Mouse (Mus musculus) lung, postnatal 36 days (tissue): ENCODE measurements around the gene Spred2.

Source experiments
- DNase-seq: peaks from one replicate; pipeline ENCODE4 v3.0.0; 2022; ENCODE audit warnings: mixed read lengths

The Spred2 gene

DNA sequence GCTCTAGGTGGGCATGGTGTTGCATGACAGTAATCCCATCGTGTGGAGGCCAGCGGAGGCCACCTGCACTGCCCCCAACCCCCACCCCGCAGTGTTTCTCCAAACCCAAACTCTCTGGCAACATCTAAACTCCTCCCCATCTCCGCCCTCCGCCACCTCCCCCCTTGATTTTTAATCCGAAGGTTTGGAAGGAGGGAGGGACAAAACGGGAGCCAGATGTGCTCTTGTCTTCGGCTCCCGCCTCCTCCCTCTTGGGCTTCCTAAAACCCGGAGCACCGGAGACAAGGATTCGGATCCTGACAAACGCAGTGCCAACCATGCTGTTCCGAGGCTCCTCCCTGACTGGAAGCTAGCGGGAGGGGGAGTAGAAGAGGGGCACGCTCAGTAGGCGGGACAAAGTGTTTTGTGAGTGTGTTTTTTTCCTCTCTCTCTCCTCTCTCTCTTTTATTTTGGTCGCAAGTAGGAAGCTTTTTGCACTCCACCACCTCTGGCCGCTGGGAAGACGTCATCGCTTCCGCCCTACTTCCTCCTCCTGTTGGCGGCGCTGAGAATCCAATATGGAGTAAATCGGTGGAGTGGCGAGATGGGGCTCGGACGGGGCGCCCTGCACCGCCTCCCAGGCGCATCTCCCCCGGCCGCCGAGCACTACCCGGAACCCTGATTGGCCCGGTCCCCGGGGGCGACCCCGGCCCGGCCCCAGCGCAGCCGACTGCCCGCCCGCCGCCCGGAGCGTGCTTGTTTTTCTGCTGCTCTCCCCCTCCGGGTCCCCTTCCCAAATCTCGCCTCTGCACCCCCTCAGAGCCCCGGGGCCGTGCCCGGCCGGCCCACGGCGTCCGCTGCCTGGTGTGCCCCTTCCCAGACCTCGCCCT is at the start of gene Spred2:
Gene Spred2 (plus strand): TSS at position 488 of the 869 bp plus-strand sequence.
- DNase-seq, result peak; percentile 94

DNA sequence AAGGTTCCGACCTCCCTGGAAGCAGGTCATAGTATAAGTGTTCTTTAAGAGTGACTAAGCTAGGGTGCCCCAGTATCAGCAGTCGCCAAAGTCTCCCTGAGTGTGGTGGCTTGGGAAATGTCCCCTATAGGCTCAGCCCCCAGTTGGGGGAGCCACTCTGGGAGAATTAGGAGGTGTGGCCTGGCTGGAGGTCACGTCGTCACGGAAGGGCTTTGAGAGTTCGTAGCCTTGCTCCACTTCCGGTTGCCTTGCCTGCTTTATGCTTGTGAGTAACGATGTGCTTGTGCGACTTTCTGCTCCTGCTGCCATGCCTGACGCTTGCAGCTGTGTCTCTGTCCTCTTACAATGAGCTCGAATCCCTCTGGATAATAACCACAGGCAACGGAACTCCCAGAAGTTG is 48.6 kb upstream of the Spred2 start:
- DNase-seq, result no peak

DNA sequence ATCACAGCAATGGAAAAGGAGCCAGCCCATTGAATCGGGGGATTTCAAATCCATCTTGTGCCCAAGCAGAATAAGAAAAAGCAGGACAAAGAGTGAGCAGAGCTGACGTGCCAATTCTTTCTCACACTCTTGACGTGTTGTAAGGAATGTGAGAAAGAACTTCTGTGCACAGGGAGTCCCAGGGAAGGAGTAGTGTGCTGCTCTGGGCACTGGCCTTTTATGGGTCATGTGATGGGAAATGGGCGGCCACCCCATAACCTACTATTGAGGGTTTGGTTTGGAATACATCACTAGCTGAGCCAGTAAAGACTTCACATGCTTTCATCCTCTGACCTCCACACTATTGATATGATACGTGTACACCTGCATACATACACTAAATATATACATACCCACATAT is 48.2 kb upstream of the Spred2 start:
- no peak for DNase-seq

GRCm38 (mm10) chr11:19877239-19877915 is 46.8 kb upstream of the Spred2 start:
- no peak for DNase-seq

GRCm38 (mm10) chr11:19881342-19881741 is 42.8 kb upstream of the Spred2 start:
- DNase-seq, result no peak

DNA sequence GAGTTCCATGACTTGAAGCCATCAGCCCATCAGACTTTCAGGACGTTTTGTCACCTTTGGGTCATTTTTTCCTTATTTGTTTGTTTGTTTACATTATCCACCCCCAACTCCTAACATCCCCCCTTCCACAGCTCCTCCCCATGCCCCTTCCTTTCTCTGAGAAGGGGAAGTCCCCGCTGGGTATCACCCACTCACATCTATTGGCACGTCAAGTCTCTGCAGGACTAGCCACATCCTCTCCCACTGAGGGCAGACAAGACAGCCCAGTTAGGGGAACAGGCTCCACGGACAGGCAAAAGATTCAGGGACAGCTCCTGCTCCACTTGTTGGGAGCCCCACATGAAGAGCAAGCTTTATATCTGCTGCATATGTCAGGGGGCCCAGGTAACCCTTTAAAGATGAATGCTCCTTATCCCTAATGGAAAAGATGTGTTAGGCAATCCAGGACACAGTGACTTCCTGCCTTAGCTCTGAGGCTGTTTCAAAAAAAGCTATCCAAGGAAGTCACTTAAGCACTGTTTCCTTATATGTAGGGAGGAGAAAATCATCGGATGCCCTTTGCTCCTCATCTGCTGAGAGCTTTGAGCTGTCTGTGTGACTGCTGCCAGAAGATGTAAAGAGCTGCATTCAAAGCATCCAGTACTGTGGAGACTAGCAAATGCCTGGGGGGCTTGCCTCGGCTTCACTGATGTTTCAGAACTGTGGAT is 33.3 kb upstream of the Spred2 start:
- no peak for DNase-seq

GRCm38 (mm10) chr11:19893233-19893632 is 30.9 kb upstream of the Spred2 start:
- no peak for DNase-seq

GRCm38 (mm10) chr11:19899621-19900020 is 24.6 kb upstream of the Spred2 start:
- DNase-seq, result no peak

DNA sequence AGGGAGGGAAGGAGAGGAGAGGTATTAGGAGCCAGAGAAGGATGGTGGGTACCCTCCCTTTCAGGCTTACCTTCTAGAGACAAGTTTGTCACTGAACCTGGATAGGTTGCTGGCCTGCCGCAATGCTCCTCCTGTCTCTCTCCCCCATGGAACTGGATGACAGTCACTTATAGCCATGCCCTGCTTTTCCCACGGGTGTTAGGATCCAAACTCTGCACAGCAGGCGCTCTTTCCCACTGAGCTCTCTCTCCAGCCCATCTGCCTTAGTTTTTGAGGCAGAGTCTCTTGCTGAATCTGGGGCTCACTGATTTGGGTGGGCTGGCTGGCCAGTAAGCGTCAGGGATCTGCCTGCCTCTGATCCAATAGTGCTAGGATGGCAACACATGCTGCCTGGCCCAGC is 23.5 kb upstream of the Spred2 start:
- no peak for DNase-seq

DNA sequence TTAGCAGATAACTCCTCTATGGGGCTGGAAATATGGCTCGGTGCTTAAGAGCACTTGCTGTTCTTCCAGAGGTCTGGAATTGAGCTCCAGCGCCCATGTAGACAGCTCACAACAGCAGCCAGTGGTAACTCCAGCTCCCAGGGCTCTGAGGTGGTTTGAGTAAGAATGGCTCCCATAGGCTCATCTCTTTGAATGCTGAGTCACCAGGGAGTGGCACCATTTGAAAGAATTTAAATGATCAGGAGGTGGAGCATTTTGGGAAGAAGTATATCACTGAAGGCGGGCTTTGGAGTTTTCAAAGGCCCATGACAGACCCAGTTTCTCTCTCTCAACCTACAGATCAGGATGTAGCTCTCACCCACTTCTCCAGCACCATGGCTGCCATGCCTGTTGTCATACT is 13.0 kb upstream of the Spred2 start:
- DNase-seq, result no peak

DNA sequence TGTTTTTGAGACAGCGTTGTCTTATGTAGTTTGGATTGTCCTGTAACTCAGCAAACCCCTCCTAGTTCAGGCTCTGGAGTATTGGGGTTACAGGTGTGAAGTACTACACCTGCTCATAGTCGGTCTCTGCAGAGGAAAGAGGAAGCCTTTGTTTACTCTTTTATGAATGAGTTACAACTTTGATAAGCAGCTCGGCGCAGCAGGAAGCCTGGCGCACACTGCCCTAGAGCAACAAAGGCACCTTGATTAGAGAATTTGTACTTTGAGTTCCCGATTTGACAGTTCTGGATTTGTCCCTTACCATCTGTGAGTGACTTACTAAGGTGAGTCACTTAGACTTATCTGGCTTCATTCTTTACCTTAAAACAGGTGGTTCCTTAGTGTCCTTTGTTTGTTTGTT is 12.0 kb upstream of the Spred2 start:
- DNase-seq, result no peak

DNA sequence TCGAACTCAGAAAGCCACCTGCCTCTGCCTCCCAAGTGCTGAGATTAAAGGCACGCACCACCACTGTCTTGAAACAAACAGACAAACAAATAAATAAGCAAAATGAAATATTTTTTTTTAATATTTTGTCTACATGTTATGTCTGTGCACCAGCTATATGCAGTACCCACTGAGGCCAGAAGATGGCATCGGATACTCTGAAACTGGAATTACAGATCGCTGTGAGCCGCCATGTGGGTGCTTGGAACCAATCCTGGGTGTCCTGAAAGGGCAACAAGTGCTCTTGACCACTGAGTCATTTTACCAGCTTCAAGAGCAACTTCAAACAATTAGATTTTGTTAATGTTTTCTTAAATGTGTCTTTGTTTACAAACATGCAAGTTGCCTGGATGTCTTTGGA is 11.5 kb upstream of the Spred2 start:
- no peak for DNase-seq

DNA sequence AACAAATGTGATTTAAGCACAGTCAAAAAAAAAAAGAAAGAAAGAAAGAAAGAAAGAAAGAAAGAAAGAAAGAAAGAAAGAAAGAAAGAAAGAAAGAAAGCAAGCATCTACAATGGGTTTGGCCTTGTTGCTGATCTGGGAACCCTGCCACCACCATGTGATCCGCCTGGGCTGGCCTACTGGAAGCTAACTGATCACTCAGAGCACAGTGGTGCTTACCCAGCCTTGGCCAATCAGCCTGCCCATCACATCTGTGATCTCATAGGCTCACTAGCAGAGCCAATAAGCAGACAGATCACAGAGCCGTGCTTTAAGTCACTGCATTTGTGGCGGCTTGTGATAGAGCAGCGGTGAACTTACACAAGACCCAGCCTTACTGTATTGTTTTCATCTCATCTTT is 10.4 kb upstream of the Spred2 start:
- no peak for DNase-seq

DNA sequence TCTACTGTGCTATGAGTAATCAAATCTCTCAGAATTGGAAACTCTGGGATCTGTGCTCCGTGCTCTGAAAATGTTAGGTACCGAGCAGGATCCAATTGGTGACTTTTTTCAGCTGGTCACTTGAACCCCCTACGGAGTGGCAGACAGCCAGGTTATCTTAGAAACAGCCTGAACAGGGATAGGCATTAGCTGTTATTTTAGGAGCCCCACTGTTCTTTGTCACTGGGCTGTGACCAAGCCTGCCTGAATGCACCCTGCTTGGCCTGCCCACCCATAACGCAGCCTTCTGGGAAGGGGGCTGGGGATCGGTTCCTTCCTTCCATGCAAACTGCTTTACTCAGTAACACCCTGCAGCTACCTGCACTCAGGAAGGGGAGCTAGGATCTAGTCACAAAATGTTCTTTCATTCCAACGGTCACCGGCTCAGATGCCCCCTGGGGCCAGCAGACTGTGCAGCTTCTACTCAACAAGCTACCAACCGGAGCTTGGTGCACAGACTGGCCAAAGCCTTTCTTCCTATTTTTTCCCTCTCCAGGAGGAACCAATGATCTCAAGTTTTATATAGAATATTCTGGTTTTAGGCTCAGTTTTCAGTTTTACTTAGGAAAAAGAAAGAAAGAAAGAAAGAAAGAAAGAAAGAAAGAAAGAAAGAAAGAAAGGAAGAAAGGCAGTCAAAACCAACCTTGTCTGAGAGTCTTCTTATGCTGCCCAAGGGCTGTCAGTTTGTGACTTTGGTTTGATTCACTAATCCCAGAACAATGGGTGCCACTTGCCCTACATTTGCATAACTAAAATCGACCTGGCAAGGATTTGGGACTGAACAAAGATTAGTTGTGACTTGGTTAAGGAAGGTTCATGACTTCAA is 6.6 kb upstream of the Spred2 start:
- DNase-seq, result no peak

- no peak for DNase-seq
These were observed 6.0 kb upstream of the Spred2 start for GRCm38 (mm10) chr11:19918246-19918540.

DNA sequence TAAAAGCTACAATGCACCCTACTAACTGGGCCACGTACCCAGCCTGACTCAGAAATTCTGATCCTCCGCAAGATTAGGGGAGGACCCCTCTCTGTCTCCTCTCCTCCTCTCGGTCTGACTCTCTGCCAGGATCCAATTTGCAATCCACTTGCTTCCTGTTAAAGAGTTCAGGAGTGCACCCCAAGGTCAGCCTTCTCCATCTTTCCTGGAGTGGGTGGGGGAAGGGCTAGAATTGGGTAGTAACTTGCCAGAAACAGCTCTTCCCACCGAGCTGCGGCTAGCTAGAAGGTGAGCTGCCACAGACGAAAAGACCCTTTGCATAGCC is 4.8 kb upstream of the Spred2 start:
- DNase-seq, result peak; percentile 56

DNA sequence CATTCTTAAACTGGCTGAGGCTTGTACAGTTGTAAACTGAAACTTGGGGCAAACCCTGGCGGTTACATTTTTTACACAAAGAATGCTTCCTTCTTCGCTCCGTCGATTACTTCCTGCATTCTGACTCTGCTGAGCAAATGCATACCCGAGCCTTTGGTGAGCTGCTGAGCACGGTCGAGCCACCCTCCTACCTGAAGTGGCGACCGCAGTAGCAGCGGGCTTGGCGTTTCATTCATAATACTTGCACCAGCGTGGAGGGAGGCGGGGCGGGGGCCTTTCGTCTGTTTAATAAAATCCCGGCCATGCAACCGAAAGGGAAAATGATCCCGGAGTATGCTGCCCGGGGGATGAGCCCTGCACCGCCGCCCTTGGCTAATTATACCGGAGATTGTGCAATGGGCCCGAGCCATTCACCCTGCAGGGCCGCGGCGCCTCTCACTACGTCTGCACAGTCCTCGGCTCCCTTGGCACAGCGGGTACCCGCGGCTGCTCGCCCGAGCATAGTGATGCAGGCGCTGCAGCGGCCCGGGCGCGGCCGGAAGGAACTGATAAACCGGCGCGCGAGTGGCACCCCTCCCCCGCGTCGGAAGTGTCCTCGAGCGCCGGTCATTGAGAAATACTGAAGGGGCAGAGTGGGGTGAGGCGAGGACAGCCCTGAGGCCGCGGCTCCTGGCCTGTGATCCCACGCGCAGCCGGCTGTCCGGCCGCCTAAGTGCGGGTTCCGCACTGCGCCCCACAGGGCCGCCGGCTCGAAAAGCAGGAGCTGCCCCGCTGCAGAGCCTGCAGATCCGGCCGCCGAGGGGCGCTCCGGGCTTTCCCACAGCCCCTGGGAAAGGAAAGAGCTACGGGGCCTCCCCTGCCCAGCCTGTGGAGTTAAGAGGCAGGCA is 4.1 kb upstream of the Spred2 start:
- DNase-seq, result peak; percentile 89

DNA sequence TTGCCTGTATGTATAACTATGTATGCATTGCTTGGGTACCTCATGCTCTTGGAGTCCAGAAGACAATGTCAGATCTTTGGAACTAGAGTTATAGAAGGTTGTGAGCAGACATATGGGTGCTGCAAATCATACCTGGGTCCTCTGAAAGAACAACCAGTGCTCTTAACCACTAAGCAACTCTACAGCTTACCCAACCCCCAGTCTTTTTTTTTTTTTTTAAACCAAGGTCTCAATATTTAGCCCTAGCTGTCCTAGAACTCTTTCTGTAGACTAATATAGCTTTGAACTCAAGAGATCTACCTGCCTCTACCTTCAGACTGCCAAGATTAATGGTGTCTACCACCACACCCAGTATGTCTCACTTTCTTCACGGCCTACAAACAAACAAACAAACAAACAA is 2.5 kb upstream of the Spred2 start:
- no peak for DNase-seq

GRCm38 (mm10) chr11:19922208-19922607 is 2.0 kb upstream of the Spred2 start:
- no peak for DNase-seq

DNA sequence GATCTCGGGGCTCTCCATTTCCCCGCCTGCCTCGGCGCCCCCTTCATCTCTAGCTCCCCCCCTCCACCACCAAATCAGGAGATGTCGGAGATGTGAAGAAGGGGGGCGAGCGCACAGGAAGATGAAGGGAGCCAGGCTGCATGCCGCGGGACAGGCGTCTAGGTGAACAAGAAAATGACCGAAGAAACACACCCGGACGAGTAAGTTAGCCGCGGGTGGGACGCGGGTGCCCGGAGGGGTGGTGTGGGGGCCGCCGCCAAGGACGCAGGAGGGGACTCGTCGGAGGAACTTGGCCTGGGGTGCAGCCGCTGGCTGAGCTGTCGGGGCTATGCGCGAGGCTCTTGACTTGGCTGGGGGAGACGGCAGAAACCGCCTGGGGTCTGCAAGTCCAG is 578 bp downstream of the Spred2 start:
- peak; percentile 37 for DNase-seq

- peak; percentile 75 for DNase-seq
These were observed 1.2 kb downstream of the Spred2 start for GRCm38 (mm10) chr11:19925149-19925975.
